10 mouse cellular contexts compared by ENCODE assay signal in the genomic region with DNA sequence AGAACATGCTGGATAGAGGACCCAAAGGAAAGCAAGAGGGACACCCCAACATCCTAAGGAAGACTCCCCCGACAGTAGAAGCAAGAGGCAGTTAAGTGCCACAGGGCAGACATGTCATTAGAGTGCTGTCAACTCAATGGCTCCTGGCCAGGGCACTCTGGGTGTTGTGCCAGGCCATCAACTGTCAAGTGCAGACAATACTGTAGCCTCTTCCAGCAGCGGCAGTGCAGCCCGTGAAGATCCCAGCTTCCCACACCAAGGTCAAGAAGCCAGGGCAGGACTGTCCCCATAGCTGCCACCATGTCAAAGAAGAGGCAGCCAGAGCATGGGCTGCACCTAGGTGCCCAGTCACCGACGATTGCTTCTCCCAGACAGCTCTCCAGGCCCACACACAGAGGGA. TPM values are rescaled to one million over a fixed set of nuclear protein-coding genes. Genes with fewer than 3 reads are reported as not detected.
A peak's percentile ranks its signal among the peaks of the same experiment; 100 is the strongest.
DNase-seq lines count a peak whose midpoint lies in the region; ATAC-seq and TF ChIP-seq lines count a peak whose summit lies in the region.
"Had no signal": no experiment of that assay in that cellular context is flagged by ENCODE, and none has a peak within 500 bp of the region (broad histone marks: within the 10 kb centered on the region; RNA-seq: fewer than 3 reads in every experiment).

No protein-coding gene starts in this region.

- no peak for TF ChIP-seq CTCF in forebrain, postnatal 0 days (IDR thresholded peaks at IDR 0.05; ENCODE audit: low read depth)

- peak overlapping the region; percentile 95 for H3K27ac ChIP-seq in heart, embryonic 10.5 days
- peak overlapping the region; percentile 97; the same call in 1 of the 2 replicates for H3K27ac ChIP-seq in forebrain, postnatal 0 days (ENCODE audit: low read depth, low read length)
- H3K27ac ChIP-seq in limb, embryonic 11.5 days (replicated peaks; ENCODE audit: low read depth, low read length) = no peak overlapping the region
- H3K27ac ChIP-seq in midbrain, embryonic 13.5 days = peak overlapping the region; percentile 99

- ATAC-seq in forebrain, postnatal 0 days = no peak
- no peak for ATAC-seq in limb, embryonic 11.5 days (ENCODE audit: insufficient number of reproducible peaks, low FRiP score, low TSS enrichment, low read depth)
- ATAC-seq in midbrain, embryonic 13.5 days = no peak

- no peaks in the 10 kb centered on the region for H3K9me3 ChIP-seq in heart, embryonic 10.5 days
- no peaks in the 10 kb centered on the region for H3K9me3 ChIP-seq in forebrain, postnatal 0 days (ENCODE audit: low read length)
- no peaks in the 10 kb centered on the region for H3K9me3 ChIP-seq in limb, embryonic 11.5 days (ENCODE audit: control insufficient read depth, low read length)
- H3K9me3 ChIP-seq in midbrain, embryonic 13.5 days = no peaks in the 10 kb centered on the region

- peaks cover 6% of the 10 kb centered on the region; the same call in 1 of the 2 replicates for H3K27me3 ChIP-seq in heart, embryonic 10.5 days (ENCODE audit: insufficient read depth, poor library complexity, severe bottlenecking)
- no peaks in the 10 kb centered on the region for H3K27me3 ChIP-seq in forebrain, postnatal 0 days (ENCODE audit: insufficient read depth, low read length)
- H3K27me3 ChIP-seq in limb, embryonic 11.5 days (ENCODE audit: control insufficient read depth, insufficient read depth, low read length) = no peaks in the 10 kb centered on the region
- H3K27me3 ChIP-seq in midbrain, embryonic 13.5 days = no peaks in the 10 kb centered on the region

- WGBS in heart, embryonic 10.5 days = 31% methylated on average over 5 of the region's 5 CpGs
- WGBS in forebrain, postnatal 0 days = 3% methylated on average over 5 of the region's 5 CpGs
- 44% methylated on average over 5 of the region's 5 CpGs for WGBS in limb, embryonic 11.5 days
- 22% methylated on average over 5 of the region's 5 CpGs for WGBS in midbrain, embryonic 13.5 days

- no peak for DNase-seq in heart, embryonic 10.5 days (ENCODE audit: low spot score)
- DNase-seq in heart, adult 8-10 months (ENCODE audit: low spot score) = no peak
- peak; percentile 84 for DNase-seq in brain, adult 2 months (ENCODE audit: low read depth, low spot score)
- no peak for DNase-seq in forebrain, postnatal 0 days
- DNase-seq in limb, embryonic 11.5 days (ENCODE audit: low spot score) = no peak
- DNase-seq in embryo, embryonic 10 days (ENCODE audit: low spot score) = no peak
- no peak for DNase-seq in ovary, adult 18-20 months (ENCODE audit: low spot score)

- H3K4me2 ChIP-seq in forebrain, postnatal 0 days (ENCODE audit: low read depth) = peak overlapping the region; percentile 94
- peak overlapping the region; percentile 95 for H3K4me2 ChIP-seq in limb, embryonic 11.5 days (ENCODE audit: low read depth, severe bottlenecking)
- H3K4me2 ChIP-seq in midbrain, embryonic 13.5 days (replicated peaks) = peak overlapping the region; percentile 100

- peaks cover 24% of the 10 kb centered on the region for H3K36me3 ChIP-seq in heart, embryonic 10.5 days
- H3K36me3 ChIP-seq in forebrain, postnatal 0 days (ENCODE audit: insufficient read depth) = peaks cover 20% of the 10 kb centered on the region
- H3K36me3 ChIP-seq in limb, embryonic 11.5 days (ENCODE audit: control insufficient read depth, insufficient read depth, low read length) = peaks cover 8% of the 10 kb centered on the region
- H3K36me3 ChIP-seq in midbrain, embryonic 13.5 days = peaks cover 23% of the 10 kb centered on the region

- H3K4me1 ChIP-seq in heart, embryonic 10.5 days = peaks cover 86% of the 10 kb centered on the region
- H3K4me1 ChIP-seq in forebrain, postnatal 0 days (ENCODE audit: insufficient read depth) = peaks cover 42% of the 10 kb centered on the region
- H3K4me1 ChIP-seq in limb, embryonic 11.5 days (ENCODE audit: control insufficient read depth, insufficient read depth, low read length) = peaks cover 45% of the 10 kb centered on the region
- H3K4me1 ChIP-seq in midbrain, embryonic 13.5 days (replicated peaks) = peaks cover 68% of the 10 kb centered on the region

- peak overlapping the region; percentile 96 for H3K4me3 ChIP-seq in heart, embryonic 10.5 days
- peak overlapping the region; percentile 92 for H3K4me3 ChIP-seq in forebrain, postnatal 0 days (ENCODE audit: low read depth, low read length)
- H3K4me3 ChIP-seq in limb, embryonic 11.5 days (ENCODE audit: low read depth, low read length) = peak overlapping the region; percentile 95
- peak overlapping the region; percentile 98 for H3K4me3 ChIP-seq in midbrain, embryonic 13.5 days (replicated peaks)

- H3K9ac ChIP-seq in forebrain, postnatal 0 days = peak overlapping the region; percentile 94
- H3K9ac ChIP-seq in limb, embryonic 11.5 days (ENCODE audit: low read length) = peak overlapping the region; percentile 99
- H3K9ac ChIP-seq in midbrain, embryonic 13.5 days (replicated peaks) = peak overlapping the region; percentile 100

RNA-seq across cellular contexts. Expression of gene Soga1, which starts 1.9 kb away (rescaled TPM):
- 2.2 and 3.9 TPM in 2 replicates for polyA plus RNA-seq in heart, embryonic 10.5 days (2016; fragmentation: Nextera tagmentation; extraction: Ambion mirVana)
- 10 to 100 TPM in 1 of 4 experiments, 1 to 10 TPM in 3; 8.7 to 11.1 (median 8.9) TPM for total RNA-seq in heart, adult 8-10 months (2022)
- 80.5 and 93.7 TPM in 2 replicates for total RNA-seq in forebrain, postnatal 0 days (2014; rRNA removed)
- 3.1 and 3.9 TPM in 2 replicates for polyA plus RNA-seq in forebrain, postnatal 0 days (2015; fragmentation: Nextera tagmentation; extraction: Ambion mirVana)
- 5.7 and 7.0 TPM in 2 replicates for polyA plus RNA-seq in limb, embryonic 11.5 days (2014; fragmentation: Nextera tagmentation; extraction: Ambion mirVana)
- polyA plus RNA-seq in midbrain, embryonic 13.5 days (2015; fragmentation: Nextera tagmentation; extraction: Ambion mirVana) = 6.2 and 6.4 TPM in 2 replicates

RNA-seq across cellular contexts. Expression of gene Tldc2, which starts 9.7 kb away (rescaled TPM):
- not detected in 2 replicates for polyA plus RNA-seq in heart, embryonic 10.5 days (2016; fragmentation: Nextera tagmentation; extraction: Ambion mirVana)
- total RNA-seq in heart, adult 8-10 months (2022) = not detected
- total RNA-seq in forebrain, postnatal 0 days (2014; rRNA removed) = not detected in 2 replicates
- polyA plus RNA-seq in forebrain, postnatal 0 days (2015; fragmentation: Nextera tagmentation; extraction: Ambion mirVana) = not detected in 2 replicates
- not detected in 2 replicates for polyA plus RNA-seq in limb, embryonic 11.5 days (2014; fragmentation: Nextera tagmentation; extraction: Ambion mirVana)
- not detected in 2 replicates for polyA plus RNA-seq in midbrain, embryonic 13.5 days (2015; fragmentation: Nextera tagmentation; extraction: Ambion mirVana)
- total RNA-seq: CH12.LX; gastrocnemius, postnatal 4 days had no signal

RNA-seq across cellular contexts. Expression of gene Samhd1, which starts 57.9 kb away (rescaled TPM):
- polyA plus RNA-seq in heart, embryonic 10.5 days (2016; fragmentation: Nextera tagmentation; extraction: Ambion mirVana) = 20.3 and 26.6 TPM in 2 replicates
- 10 to 100 TPM; 20.5 to 23.6 (median 21.5) TPM for total RNA-seq in heart, adult 8-10 months (2022)
- total RNA-seq in forebrain, postnatal 0 days (2014; rRNA removed) = 11.3 and 18.5 TPM in 2 replicates
- polyA plus RNA-seq in forebrain, postnatal 0 days (2015; fragmentation: Nextera tagmentation; extraction: Ambion mirVana) = 6.6 and 8.0 TPM in 2 replicates
- 27.5 and 27.9 TPM in 2 replicates for polyA plus RNA-seq in limb, embryonic 11.5 days (2014; fragmentation: Nextera tagmentation; extraction: Ambion mirVana)
- polyA plus RNA-seq in midbrain, embryonic 13.5 days (2015; fragmentation: Nextera tagmentation; extraction: Ambion mirVana) = 10.9 and 12.1 TPM in 2 replicates
